Mouse (Mus musculus) small intestine, adult 2 months (tissue): ENCODE results near the gene N4bp2. TPM values are rescaled to one million over a fixed set of nuclear protein-coding genes. Genes with fewer than 3 reads are reported as not detected.
"Not testable (repeated sequence)": the region's sequence is repeated elsewhere in the genome, so short reads cannot be mapped to it uniquely, and the experiment has no call there.

Source experiments
- H3K27ac ChIP-seq: fragments of 200-500 bp; 2 replicates; pipeline ENCODE4 v1.5.1; 2012; ENCODE audit warnings: low read depth, low read length, control low read depth, inconsistent platforms; ENCODE audit not compliant: insufficient read depth
- H3K27me3 ChIP-seq: fragments of 200-500 bp; 2 replicates; pipeline ENCODE4 v1.6.1; 2012; ENCODE audit warnings: mild to moderate bottlenecking, moderate library complexity, low read length, inconsistent platforms; ENCODE audit not compliant: control insufficient read depth, insufficient read depth
- H3K36me3 ChIP-seq: fragments of 200-500 bp; 2 replicates; pipeline ENCODE4 v1.6.1; 2012; ENCODE audit warnings: mild to moderate bottlenecking, low read length, control low read depth, inconsistent platforms; ENCODE audit not compliant: control insufficient read depth, insufficient read depth
- H3K4me1 ChIP-seq: fragments of 200-500 bp; 2 replicates; pipeline ENCODE4 v1.6.1; 2012; ENCODE audit warnings: low read length, inconsistent platforms, mixed read lengths; ENCODE audit not compliant: control insufficient read depth, insufficient read depth, insufficient read length
- H3K4me3 ChIP-seq: fragments of 200-500 bp; 2 replicates; pipeline ENCODE4 v1.5.1; 2012; ENCODE audit warnings: low read depth, mild to moderate bottlenecking, control low read depth, inconsistent platforms, low read length, moderate library complexity
- CTCF ChIP-seq: fragments of 200-500 bp; IDR thresholded peaks from 2 replicates; pipeline ENCODE4 v1.5.1; 2012; ENCODE audit warnings: low read depth, mild to moderate bottlenecking, control low read depth, inconsistent platforms, low read length, moderate library complexity, mixed read lengths; ENCODE audit not compliant: insufficient replicate concordance, insufficient read length; ENCODE audit errors: extremely low read depth
- POLR2A ChIP-seq: fragments of 200-500 bp; IDR thresholded peaks from 2 replicates; pipeline ENCODE4 v1.6.1; 2012; ENCODE audit warnings: low read depth, mild to moderate bottlenecking, control low read depth, inconsistent platforms, low read length, moderate library complexity
- WGBS: fragments of 180-500 bp; shearing (Covaris S2); methylation state at CpG from one replicate; pipeline ENCODE4 v1.1.7; 2018; 5-methylcytosine and 5-hydroxymethylcytosine counted together
- polyA plus RNA-seq: library from polyadenylated mRNA; depleted of rRNA; stranded (reverse); fragments of >200 nt; gene quantifications from 2 replicates; pipeline ENCODE4 v1.2.3, GENCODE M21; 2012

The N4bp2 gene
- polyA plus RNA-seq, 1 experiment: 2.3 TPM

- TF ChIP-seq CTCF (no peak), POLR2A (no peak)
- Histone ChIP-seq H3K27me3 (no peaks in the 10 kb centered on the region), H3K4me1 (no peaks in the 10 kb centered on the region; the same call in 1 of the 2 replicates), H3K27ac (no peak overlapping the region), H3K4me3 (no peak overlapping the region), H3K36me3 (peaks cover 6% of the 10 kb centered on the region)
- 87% methylated on average over 4 of the region's 4 CpGs for WGBS
These were observed 12.8 kb downstream of the N4bp2 start for GRCm38 (mm10) chr5:65776166-65776565.

- H3K4me1 ChIP-seq: no peaks in the 10 kb centered on the region; the same call in 1 of the 2 replicates
- no peak for TF ChIP-seq POLR2A
- TF ChIP-seq CTCF: no peak
- WGBS: 97% methylated on average over 3 of the region's 3 CpGs
- H3K27ac ChIP-seq: no peak overlapping the region
- peaks cover 6% of the 10 kb centered on the region for H3K36me3 ChIP-seq
- no peak overlapping the region for H3K4me3 ChIP-seq
- H3K27me3 ChIP-seq: no peaks in the 10 kb centered on the region
These were observed 13.6 kb downstream of the N4bp2 start for GRCm38 (mm10) chr5:65776907-65777306.

GRCm38 (mm10) chr5:65778986-65779385 is 15.7 kb downstream of the N4bp2 start:
- H3K4me3 ChIP-seq, H3K27ac ChIP-seq, H3K27me3 ChIP-seq, H3K36me3 ChIP-seq, H3K4me1 ChIP-seq: not testable (repeated sequence)
- WGBS: 91% methylated on average over 4 of the region's 4 CpGs

- no peak overlapping the region for H3K4me3 ChIP-seq
- no peak overlapping the region for H3K27ac ChIP-seq
- WGBS: 89% methylated on average over 3 of the region's 3 CpGs
- TF ChIP-seq POLR2A (no peak), CTCF (no peak)
- peaks cover 10% of the 10 kb centered on the region for H3K36me3 ChIP-seq
- H3K27me3 ChIP-seq: no peaks in the 10 kb centered on the region
- no peaks in the 10 kb centered on the region; the same call in 1 of the 2 replicates for H3K4me1 ChIP-seq
These were observed 16.2 kb downstream of the N4bp2 start for GRCm38 (mm10) chr5:65779401-65780063.

GRCm38 (mm10) chr5:65781147-65781715 is 17.9 kb downstream of the N4bp2 start:
- WGBS: 76% methylated on average over 5 of the region's 5 CpGs

GRCm38 (mm10) chr5:65781769-65782715 is 18.7 kb downstream of the N4bp2 start:
- 68% methylated on average over 13 of the region's 13 CpGs for WGBS

More at GRCm38 (mm10) chr5:65781147-65781715, 17.9 kb downstream of the N4bp2 start:
- Histone ChIP-seq H3K4me1 (no peaks in the 10 kb centered on the region; the same call in 1 of the 2 replicates), H3K36me3 (peaks cover 8% of the 10 kb centered on the region), H3K4me3 (no peak overlapping the region), H3K27ac (no peak overlapping the region), H3K27me3 (no peaks in the 10 kb centered on the region)
- TF ChIP-seq POLR2A: no peak
- TF ChIP-seq CTCF: no peak

More at GRCm38 (mm10) chr5:65781769-65782715, 18.7 kb downstream of the N4bp2 start:
- Histone ChIP-seq H3K36me3 (peaks cover 8% of the 10 kb centered on the region), H3K4me3 (no peak overlapping the region), H3K4me1 (no peaks in the 10 kb centered on the region), H3K27ac (no peak overlapping the region), H3K27me3 (no peaks in the 10 kb centered on the region)
- TF ChIP-seq POLR2A: no peak
- no peak for TF ChIP-seq CTCF
